Mouse (Mus musculus): ENCODE results near the gene Gm12166.
"Not testable (repeated sequence)": the region's sequence is repeated elsewhere in the genome, so short reads cannot be mapped to it uniquely, and the experiment has no call there.

Gm12166 gene

DNA sequence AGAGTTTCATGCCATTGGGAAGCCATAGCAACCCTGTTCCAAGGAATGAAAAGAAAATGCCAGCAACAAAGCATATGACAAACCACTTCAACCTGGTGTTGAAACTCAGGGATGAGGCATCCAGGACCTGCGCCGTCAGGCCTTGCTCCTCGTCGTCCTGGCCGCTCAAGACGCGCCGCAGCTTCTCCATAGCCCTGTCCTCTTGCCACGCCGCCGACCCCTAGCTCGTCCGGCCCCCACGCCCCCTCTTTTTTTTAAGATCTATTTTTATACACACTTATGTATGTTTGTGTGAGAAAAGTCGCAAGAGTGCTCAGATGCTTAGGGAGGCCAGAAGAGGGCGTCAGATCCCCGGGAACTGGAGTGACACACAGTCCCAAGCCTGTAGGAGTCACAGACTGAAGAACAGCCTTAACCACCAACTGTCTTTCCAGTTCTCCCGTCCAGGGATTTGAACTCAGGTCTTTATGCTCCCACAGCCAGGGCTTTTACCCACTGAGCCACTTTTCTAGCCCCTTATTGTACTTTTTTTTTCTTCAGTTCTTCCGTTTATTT is at the start of gene Gm12166:
TSS of gene Gm12166 (minus strand) at position 217 of the 555 bp plus-strand sequence.
- DNase-seq (ENCODE audit: low read depth, low spot score), result not testable (repeated sequence)

DNA sequence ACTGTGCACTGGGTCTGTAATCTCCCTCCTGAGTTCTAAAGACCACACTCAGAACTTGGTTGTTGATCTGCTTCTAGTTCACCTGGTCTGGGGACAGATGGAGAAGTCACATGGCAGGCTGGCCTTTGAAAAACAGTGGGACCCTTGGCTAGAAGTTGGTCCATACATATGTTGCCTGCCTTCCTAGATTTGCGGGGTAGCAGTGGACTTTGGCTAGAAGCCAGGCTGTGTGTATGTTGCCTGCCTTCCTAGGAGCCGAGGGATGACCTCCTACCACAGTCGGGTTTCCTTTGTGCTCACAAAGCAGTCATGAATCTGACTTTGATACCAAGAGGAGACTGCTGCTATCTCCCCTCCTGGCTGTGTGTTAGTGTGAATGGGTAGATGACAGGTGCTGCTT is 44.9 kb upstream of the Gm12166 start:
- no peak for DNase-seq (ENCODE audit: low read depth, low spot score)

DNA sequence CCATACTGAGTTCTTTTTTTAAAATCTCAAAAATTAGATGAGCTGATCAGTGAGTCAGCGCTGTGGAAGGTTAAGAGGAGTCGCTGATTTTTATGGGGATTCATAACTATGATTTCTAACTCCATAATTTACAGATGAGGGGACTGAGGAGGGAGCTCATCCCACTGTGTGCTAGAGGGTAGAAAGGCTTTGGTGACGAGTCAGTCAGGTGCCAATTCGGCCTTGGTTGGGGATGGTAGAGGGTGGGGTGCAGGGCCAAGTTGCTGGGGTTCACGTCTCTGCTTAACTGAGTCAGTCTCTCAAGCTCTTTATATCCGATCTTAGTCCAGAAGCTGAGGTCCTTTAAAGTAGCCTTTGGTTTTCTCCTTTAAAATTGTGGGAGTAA is 44.1 kb upstream of the Gm12166 start:
- DNase-seq (ENCODE audit: low read depth, low spot score), result no peak

DNA sequence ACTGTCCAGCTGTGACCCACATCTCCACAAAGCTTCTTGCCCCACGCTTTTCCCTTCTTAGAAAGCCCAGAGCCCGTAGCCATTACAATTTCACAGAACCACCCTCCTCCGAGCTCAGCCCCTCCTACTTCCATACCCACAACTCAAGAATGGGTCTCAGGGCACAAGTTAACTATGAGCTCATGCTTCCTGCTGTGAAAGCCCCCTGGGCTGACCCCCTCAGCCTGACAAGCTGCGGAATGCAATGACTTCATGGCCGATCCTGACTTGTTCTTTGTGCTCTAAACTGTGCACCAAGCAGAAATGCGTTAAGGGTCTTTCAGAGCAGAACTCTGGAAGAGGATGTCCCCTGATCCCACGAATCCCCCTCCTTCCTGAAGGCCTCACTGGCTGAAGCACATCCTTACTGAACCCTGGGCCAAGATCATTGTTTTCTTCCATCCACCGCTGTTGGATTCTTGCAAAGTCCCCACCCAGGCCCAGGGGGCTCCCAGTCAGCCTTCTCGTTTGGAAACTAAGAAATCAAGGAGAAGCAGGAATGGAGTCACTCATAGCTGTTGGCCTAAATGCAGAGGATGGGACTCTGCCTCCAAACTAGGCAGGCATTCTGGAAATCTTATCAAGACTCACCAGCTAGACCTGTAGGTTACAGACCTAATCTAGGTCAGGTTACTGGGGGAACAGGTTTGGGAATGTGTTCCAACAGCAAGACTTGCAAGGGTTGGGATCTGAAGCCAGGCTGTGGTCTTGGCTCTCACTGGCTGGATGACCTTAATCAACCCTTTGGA is 43.5 kb upstream of the Gm12166 start:
- no peak for DNase-seq (ENCODE audit: low read depth, low spot score)

DNA sequence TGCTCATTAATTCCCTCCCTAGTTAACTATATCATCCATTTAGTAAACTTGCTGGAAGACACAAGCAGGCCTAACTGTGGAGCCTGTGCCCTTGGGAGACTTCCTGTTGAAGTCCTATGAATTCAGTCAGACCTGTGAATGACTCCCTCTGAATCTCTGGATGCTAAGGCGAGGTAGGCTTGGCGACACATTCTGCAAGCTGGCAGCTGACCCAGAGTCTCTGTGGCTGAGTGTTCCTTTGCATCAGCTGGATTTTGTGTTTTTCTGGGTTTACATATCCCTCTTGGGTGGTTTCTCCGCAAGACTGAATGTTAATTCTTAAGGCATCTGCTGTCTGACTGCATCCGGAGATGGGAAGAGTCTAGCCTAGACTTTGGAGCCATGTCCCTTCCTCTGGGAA is 40.0 kb upstream of the Gm12166 start:
- DNase-seq (ENCODE audit: low read depth, low spot score), result no peak

DNA sequence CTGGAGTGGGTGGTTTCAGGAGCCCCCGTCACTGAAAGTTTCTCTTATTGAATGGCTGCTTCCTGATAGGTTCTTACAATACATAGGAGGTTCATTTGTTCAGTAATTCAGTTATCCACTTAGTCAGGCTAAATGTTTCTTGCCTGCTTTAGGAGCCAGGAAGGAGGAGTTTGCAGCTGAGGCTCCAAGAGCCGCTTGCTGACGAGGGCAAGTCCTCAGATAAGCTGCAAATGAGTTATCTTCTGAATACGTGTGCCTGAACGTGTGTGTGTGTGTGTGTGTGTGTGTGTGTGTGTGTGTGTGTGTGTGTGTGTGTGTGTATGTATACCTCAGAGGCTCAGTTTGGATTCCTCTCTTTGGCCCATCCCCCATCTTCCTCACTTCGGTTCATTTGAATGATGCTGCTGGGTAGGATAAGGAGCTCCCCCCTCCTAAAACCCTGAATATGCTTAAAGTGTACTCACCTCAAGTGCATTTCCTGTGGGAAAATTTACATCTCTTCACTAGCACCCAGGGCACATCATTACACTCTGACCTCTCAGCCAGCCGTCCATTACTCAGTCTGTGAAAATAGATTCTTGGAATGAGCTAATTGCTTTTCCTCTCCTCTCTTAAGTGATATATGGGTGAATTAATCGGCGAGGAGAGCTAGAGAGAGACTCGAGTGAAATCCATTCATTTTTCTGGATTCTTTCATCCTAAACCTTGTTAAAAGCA is 39.0 kb upstream of the Gm12166 start:
- no peak for DNase-seq (ENCODE audit: low read depth, low spot score)

DNA sequence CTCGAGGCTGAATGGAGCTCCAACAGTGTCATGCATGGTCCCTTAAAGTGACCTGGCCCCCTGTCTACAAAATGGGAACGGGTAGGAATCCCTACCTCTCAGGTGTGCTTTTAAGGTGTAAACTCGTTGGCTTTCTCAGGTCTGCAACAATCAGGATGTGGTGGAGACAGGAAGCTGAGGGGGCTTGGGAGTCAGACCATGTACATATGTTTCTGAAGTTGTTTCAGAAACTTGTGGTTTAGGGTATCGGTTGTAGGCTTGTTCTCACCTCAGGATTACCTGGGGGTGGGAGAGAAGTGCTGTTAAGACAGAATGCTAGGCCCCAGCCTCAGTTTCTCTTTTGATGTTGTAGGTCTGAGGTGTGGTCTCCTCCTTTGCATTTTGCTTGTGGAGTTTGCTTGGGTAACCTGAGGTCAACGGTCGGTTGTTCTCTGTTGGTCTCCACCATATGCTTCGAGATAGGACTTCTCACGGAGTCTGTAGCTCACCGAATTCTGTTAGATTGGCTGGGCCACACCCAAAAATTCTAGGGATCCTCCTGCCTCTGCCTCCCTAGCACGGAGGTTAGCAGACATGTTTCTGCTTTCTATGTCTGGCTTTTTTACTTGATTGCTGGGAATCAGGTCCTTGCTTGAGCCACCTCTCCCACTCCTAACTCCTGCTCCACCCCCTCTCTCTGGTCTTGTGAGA is 38.1 kb upstream of the Gm12166 start:
- DNase-seq (ENCODE audit: low read depth, low spot score), result no peak

DNA sequence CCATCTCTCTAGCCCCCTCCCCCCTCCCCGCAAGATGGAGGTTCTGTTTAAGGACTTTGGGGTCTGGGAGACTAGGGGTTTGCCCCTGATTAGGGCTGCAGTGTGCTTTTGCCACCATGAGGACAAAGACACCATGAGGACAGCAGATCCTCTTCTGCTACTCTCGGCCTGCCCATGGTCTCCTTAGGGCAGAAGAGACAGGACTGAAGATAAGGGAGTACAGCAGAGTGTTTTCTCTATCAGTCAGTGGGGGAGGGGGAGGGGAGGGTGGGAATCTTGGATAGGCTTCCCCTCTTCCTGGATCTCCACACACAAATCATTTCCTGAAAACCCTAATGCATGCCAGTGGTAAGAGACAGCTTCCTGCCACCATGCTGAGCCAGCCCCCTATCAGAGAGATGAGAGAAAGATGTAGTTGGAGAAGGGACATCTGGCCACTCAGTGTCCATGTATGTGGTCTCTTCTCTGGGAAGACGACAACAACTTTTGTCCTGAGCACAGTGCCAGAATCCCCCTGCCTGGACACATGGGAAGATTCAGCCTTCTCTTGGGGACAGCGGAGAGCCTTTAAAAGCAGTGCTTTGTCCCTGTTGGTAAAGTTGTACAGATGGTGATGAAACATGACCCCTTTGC is 37.1 kb upstream of the Gm12166 start:
- no peak for DNase-seq (ENCODE audit: low read depth, low spot score)

DNA sequence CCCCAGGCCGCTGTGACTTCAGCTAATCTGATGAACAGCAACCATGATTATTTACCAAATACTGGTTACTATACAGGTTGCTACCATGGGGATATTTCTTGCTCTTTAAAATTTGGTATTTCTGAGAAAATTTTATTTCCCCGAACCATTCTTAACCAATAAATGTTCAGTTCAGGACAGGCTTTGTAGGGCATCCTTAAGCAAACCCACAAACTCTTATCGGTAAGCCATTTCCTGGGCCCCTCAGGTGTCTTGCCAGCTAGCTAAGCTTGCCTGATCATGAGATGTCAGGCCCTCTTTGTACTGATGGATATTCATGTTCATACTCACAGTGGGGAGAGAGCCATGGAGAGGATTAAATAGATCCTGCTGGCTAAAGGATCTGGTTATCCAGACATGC is 34.3 kb upstream of the Gm12166 start:
- no peak for DNase-seq (ENCODE audit: low read depth, low spot score)

DNA sequence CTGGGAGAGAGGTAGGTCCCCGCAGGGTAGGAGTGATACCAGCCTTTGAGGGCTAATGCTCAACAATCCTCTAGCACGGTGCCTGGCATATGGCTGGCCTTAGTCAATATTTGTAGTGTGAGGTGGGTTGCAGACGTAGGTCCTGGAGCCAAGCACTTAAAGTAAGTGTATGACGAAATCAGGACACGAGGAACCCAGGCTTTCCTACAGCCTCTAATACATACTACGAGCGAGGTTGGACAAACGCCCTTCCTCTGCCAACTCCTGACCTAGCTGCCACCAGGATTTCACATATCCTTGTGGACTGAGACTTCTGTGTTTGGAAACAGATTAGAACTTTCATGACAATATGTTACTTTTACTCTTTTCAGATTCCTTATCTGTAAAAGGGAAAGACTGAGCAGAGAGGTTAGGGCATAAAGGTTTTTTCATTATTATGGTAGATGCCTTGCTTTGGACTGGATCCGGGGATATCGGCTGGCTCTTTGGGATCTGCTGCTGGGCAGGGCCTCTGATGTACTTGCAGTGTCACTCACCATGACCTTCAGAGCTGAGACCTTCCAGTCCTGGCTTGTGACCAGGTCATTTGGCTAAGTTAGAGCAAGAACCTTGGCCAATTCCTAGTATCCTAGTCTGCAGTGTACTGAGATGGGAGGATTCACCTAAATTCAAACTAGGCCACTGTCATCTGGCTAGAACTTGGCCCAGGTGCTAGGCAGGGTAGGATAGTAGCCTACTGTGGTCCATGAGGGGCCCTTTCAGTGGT is 33.5 kb upstream of the Gm12166 start:
- no peak for DNase-seq (ENCODE audit: low read depth, low spot score)

DNA sequence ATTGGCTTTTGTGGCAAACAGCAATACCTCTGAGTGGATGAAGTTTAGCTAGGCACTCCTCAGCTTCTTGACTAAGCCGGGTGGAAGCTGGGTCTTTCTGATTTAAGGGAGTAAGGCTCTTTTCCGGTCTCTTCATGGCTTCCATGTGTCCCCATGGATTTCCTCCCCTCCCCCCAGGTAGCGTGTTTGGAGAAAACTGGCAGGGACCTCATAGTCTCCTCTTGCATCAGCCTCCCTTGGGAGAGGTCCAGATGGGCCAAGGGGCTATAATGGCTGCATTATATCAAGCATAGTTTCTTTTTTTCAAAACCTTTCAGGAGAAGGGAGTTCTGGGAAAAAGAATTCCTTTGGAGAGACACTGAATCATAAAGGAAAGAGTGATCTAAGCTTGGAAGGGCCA is 32.4 kb upstream of the Gm12166 start:
- DNase-seq (ENCODE audit: low read depth, low spot score), result no peak

DNA sequence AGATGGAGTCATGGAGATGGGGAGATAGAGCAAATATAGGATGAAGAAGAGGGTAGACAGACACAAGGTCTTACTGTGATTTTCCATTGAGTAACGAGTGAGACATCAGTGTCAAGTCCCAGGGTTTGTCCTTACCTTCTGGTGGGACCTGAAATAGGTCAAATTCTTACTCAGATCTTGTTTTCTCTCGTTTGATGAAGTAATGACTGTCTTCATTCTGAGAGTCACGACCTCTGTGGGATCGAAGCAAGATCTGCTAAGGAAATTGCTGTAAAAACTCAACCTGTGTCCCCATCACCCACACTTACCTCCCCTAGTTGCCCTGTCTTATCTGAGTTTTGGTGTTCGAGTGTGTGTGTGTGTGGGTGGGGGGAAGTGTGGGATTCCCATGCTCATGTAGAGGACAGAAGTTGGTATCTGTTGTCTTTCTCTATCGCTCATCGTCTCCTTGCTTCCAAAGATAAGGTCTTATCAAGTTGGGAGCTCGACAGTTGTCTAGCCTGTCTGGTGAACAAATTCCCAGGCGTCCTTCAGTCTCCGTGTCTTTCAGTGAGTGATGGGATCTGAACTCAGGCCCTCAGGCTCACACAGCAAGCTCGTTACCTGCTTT is 31.8 kb upstream of the Gm12166 start:
- DNase-seq (ENCODE audit: low read depth, low spot score), result no peak

DNA sequence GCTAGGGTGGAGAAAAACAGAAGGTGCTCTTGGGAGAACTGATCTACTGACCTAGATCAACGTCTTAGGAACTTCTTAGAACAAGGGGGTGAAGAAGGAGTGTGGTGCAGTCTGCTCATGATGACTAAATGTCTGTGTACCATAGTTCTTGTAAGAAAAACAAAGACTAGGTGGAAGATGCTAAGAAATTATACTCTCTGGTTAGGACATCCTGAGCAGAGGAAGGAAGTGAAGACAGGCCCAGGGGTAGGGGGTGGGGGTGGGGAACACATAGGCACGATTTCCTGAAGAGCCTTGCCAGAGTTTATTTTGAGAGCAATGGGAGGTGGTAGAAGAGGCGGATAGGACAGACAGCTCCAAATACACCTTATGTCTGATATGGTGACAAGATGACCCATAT is 31.3 kb upstream of the Gm12166 start:
- no peak for DNase-seq (ENCODE audit: low read depth, low spot score)

DNA sequence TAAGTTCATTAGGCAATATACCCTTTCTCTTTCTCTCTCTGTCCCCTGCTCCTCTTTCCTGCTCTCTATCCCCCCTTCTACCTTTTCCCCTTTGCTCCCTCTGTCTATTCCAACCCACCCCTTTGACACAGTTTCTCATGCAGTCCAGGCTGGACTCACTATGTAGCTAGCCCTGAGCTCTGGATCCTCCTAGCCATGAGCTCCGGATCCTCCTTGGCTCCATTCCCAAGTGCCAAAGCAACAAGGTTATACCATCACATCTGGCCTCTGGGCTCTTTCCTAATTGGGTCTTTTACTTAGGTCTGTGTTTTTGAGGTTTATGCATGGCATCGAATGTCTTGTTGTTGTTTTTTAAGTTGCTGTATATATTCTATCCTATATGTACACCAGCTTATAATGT is 29.0 kb upstream of the Gm12166 start:
- no peak for DNase-seq (ENCODE audit: low read depth, low spot score)

DNA sequence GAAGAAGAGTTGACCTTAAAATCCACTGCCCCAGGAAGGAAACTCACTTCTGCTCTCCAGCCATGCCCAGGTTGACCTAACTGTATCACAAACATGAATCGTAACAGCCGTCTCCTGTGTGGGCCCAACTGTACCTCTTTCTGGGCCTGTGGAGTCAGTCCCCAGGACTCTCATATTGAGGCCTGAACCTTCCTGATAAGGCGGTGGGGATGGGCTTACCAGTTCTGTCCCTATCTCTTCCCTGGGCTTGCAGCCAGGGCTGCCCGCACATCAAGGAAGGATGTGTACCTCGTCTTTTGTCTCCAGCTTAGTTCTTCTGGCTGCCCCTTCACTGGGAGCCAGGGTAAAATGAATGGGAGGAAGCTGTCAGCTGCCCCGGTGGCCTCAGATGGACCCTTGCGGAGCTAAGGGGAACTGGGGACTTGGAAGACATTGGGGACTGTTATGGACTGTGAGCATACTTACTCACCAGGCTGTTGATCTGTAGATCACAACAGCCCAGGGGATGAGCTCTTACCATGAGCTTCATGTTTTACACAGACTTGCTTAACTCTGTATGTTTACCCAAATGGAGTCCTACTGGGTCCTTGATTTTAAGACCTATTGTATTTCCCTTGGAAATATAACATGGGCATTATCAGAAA is 25.7 kb upstream of the Gm12166 start:
- no peak for DNase-seq (ENCODE audit: low read depth, low spot score)

DNA sequence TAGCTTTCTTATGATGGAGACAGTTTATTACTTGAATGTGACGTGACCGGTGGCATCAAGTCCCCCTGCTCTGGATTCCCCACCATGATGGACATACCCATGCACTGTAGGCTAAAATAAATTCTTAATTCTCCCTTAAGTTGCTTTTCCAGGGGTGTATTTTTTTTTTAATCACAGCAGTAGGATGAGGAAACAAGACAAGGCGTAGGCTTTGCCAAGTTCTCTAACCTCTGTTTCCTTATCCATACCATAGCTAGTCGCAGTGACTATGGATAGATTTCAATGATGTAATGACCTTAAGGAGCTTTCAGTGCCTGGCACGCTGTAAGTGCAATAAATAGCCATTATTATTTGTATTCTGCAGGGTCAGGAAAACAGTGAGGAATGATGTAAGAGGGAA is 25.2 kb upstream of the Gm12166 start:
- no peak for DNase-seq (ENCODE audit: low read depth, low spot score)

DNA sequence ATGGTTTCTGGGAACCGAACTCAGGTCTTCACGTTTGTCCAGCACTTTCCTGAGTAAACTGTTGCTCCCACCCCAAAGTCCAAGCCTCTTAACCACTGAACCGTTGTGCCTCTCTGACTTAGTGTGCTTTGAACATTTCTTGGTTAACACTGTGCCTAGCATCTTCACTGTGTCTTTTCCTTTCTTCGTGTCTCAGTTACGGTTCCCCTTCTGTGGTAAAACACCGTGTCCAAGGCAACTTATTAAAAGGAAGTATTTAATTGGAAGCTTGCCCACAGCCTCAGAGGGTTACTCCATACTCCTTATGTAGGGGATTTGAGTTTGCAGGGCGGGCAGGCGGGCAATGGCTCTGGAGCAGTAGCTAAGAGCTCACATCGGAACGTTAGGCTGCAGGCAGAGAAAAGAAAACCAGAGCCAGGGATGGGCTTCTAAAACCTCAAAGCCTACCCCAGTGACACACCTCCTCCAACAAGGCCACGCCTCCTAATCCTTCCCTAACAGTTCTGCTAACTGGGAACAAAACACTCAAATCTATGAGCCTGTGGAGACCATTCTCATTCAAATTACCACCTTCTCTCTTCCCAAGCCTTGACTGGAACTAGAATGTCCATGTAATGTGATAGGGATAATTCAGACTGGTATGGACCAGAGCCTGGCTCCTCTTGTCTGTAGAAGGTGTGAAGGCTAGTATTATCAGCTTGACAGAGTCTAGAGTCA is 24.5 kb upstream of the Gm12166 start:
- no peak for DNase-seq (ENCODE audit: low read depth, low spot score)

DNA sequence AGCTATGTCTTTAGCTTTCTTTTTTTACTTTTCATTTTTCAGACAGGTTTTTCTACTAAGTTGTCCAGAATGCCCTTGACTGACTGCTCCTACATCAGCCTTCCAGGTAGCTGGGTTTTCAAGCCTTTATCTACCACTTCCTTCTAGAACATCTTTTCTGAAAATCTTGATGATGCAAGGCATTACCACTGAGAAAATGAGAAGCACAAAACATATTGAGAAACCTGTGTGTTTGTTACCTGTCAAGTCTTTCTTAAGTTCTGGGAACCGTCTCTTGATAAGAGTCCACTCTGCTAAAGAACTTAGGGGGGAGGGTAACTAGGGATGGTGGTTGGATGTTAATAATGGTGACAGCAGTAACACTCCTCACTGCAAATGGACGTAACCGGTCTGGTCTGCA is 23.4 kb upstream of the Gm12166 start:
- DNase-seq (ENCODE audit: low read depth, low spot score), result no peak

DNA sequence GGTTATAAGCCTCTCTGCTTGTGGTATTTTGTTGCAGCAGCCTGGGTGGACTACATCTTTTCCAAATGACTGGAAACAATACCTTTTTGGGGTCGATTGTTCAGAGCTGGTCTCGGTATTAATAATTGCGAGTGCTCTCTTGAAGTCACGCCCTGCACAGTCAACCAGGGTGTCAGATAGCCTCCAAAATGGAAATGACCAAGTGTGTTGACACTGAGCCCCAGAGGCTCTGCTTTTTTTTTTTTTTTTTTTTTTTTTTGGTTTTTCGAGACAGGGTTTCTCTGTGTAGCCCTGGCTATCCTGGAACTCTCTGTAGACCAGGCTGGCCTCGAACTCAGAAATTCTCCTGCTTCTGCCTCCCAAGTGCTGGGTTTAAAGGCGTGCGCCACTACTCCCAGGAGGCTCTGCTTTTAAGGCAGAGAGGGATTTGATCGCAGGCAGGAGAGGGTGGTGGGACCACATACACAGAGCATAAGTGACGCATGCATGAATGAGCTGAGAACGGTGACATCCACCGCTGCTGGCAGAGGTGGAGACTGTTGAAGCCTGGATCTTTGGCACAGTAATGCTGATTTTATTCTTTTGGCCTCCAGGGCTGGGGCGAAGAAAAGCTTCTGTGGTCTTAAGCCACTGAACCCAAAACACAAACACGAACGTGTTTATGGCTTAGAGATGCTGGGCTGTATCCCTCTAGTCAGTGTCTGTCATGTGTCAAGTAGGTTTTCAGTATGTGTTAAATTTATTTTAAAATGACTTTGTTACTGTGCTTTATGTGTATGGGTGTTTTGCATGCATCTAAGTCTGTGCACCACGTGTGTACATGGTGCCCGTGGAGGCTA is 21.9 kb upstream of the Gm12166 start:
- no peak for DNase-seq (ENCODE audit: low read depth, low spot score)

Measured in WW6 (cell line).